In genomic region chr14:9600271-9600670, GRCm38 (mm10) we compare ENCODE assay signal across 27 mouse cellular contexts.
DNase-seq lines count a peak whose midpoint lies in the region; ATAC-seq and TF ChIP-seq lines count a peak whose summit lies in the region.
"Had no signal": no experiment of that assay in that cellular context is flagged by ENCODE, and none has a peak within 500 bp of the region (broad histone marks: within the 10 kb centered on the region; RNA-seq: fewer than 3 reads in every experiment).

No protein-coding gene starts in this region.

- H3K9ac ChIP-seq in forebrain, embryonic 12.5 days = no peak overlapping the region
- no peak overlapping the region for H3K9ac ChIP-seq in hindbrain, embryonic 16.5 days (ENCODE audit: low read depth, low read length)
- no peak overlapping the region for H3K9ac ChIP-seq in hindbrain, postnatal 0 days (replicated peaks; ENCODE audit: low read length)
- no peak overlapping the region for H3K9ac ChIP-seq in forebrain, embryonic 15.5 days (replicated peaks)
- H3K9ac ChIP-seq: heart, embryonic 13.5 days; hindbrain, embryonic 13.5 days had no signal

- DNase-seq in forebrain, embryonic 10.5 days (ENCODE audit: extremely low spot score, low spot score) = no peak
- DNase-seq in hindbrain, postnatal 0 days (ENCODE audit: low spot score) = no peak
- DNase-seq in brain, embryonic 14.5 days (ENCODE audit: low read depth) = peak; percentile 67
- DNase-seq in layer of hippocampus, adult 8-10 months (ENCODE audit: low spot score in 2 of 2) = no peak
- DNase-seq in adrenal gland, adult 18-20 months (ENCODE audit: low spot score in 2 of 2) = no peak
- DNase-seq: adrenal gland, postnatal 25 days; B cell, adult 2 months; cerebellum, adult 18-20 months; cerebellum, adult 9-10 months; cerebellum, postnatal 14 days; gastrocnemius, postnatal 25 days; heart, adult 2 months; heart, postnatal 14 days; heart, postnatal 4 days; kidney, adult 18-20 months; kidney, adult 9 months had no signal

- H3K27ac ChIP-seq in forebrain, embryonic 12.5 days = no peak overlapping the region
- no peak overlapping the region for H3K27ac ChIP-seq in forebrain, embryonic 10.5 days
- no peak overlapping the region for H3K27ac ChIP-seq in hindbrain, embryonic 16.5 days (ENCODE audit: low read depth, low read length)
- H3K27ac ChIP-seq in hindbrain, postnatal 0 days = no peak overlapping the region
- no peak overlapping the region for H3K27ac ChIP-seq in forebrain, embryonic 15.5 days (replicated peaks)
- H3K27ac ChIP-seq: heart, adult 2 months; heart, embryonic 10.5 days; heart, embryonic 13.5 days; hindbrain, embryonic 13.5 days had no signal

- H3K27me3 ChIP-seq in forebrain, embryonic 12.5 days = peaks cover 42% of the 10 kb centered on the region
- H3K27me3 ChIP-seq in forebrain, embryonic 10.5 days (ENCODE audit: poor library complexity, severe bottlenecking) = peaks cover 53% of the 10 kb centered on the region
- H3K27me3 ChIP-seq in hindbrain, embryonic 16.5 days (replicated peaks; ENCODE audit: control insufficient read depth, insufficient read depth, low read length) = no peaks in the 10 kb centered on the region
- no peaks in the 10 kb centered on the region for H3K27me3 ChIP-seq in hindbrain, postnatal 0 days (ENCODE audit: insufficient read depth, low read length)
- H3K27me3 ChIP-seq in forebrain, embryonic 15.5 days = no peaks in the 10 kb centered on the region
- H3K27me3 ChIP-seq: CH12.LX; heart, embryonic 13.5 days; hindbrain, embryonic 13.5 days; Patski had no signal

- H3K4me2 ChIP-seq in forebrain, embryonic 12.5 days = no peak overlapping the region
- H3K4me2 ChIP-seq in hindbrain, embryonic 16.5 days (ENCODE audit: low read length) = no peak overlapping the region
- no peak overlapping the region for H3K4me2 ChIP-seq in hindbrain, postnatal 0 days (ENCODE audit: low read depth, low read length)
- H3K4me2 ChIP-seq in forebrain, embryonic 15.5 days (replicated peaks) = no peak overlapping the region
- H3K4me2 ChIP-seq: heart, embryonic 13.5 days; hindbrain, embryonic 13.5 days had no signal

- no peak for TF ChIP-seq POLR2A in brain, embryonic 14.5 days (IDR thresholded peaks at IDR 0.05; ENCODE audit: borderline replicate concordance, extremely low read depth, insufficient read depth, insufficient read length, poor library complexity, severe bottlenecking)

- no peak for TF ChIP-seq CTCF in hindbrain, postnatal 0 days (IDR thresholded peaks at IDR 0.05; ENCODE audit: low read depth)
- TF ChIP-seq CTCF in brain, embryonic 14.5 days (IDR thresholded peaks at IDR 0.05; ENCODE audit: borderline replicate concordance, extremely low read depth, insufficient read depth, insufficient read length) = no peak

- ATAC-seq in forebrain, embryonic 12.5 days (ENCODE audit: low FRiP score) = peak; percentile 66; the same call in 1 of the 2 replicates
- peak; percentile 63 for ATAC-seq in hindbrain, embryonic 16.5 days
- ATAC-seq in hindbrain, postnatal 0 days = no peak
- peak; percentile 55; the same call in 1 of the 2 replicates for ATAC-seq in forebrain, embryonic 15.5 days (replicated peaks)
- ATAC-seq: inflammation-experienced regulatory T-cells, adult 6 months; intestine, embryonic 16.5 days; Patski had no signal

- no peaks in the 10 kb centered on the region for H3K9me3 ChIP-seq in forebrain, embryonic 12.5 days
- no peaks in the 10 kb centered on the region for H3K9me3 ChIP-seq in forebrain, embryonic 10.5 days
- H3K9me3 ChIP-seq in hindbrain, embryonic 16.5 days (ENCODE audit: control insufficient read depth, low read length) = no peaks in the 10 kb centered on the region
- H3K9me3 ChIP-seq in hindbrain, postnatal 0 days (ENCODE audit: low read length) = no peaks in the 10 kb centered on the region
- no peaks in the 10 kb centered on the region for H3K9me3 ChIP-seq in forebrain, embryonic 15.5 days
- H3K9me3 ChIP-seq: G1E; heart, embryonic 10.5 days; heart, embryonic 13.5 days; hindbrain, embryonic 13.5 days had no signal

- H3K36me3 ChIP-seq in forebrain, embryonic 12.5 days (replicated peaks) = no peaks in the 10 kb centered on the region
- H3K36me3 ChIP-seq in forebrain, embryonic 10.5 days (replicated peaks) = no peaks in the 10 kb centered on the region
- H3K36me3 ChIP-seq in hindbrain, embryonic 16.5 days (ENCODE audit: control insufficient read depth, insufficient read depth, low read length) = no peaks in the 10 kb centered on the region
- H3K36me3 ChIP-seq in hindbrain, postnatal 0 days (ENCODE audit: insufficient read depth, low read length) = no peaks in the 10 kb centered on the region
- no peaks in the 10 kb centered on the region for H3K36me3 ChIP-seq in forebrain, embryonic 15.5 days
- H3K36me3 ChIP-seq: G1E; heart, embryonic 10.5 days; heart, embryonic 13.5 days; hindbrain, embryonic 13.5 days had no signal

- no peak overlapping the region for H3K4me3 ChIP-seq in forebrain, embryonic 12.5 days (replicated peaks)
- H3K4me3 ChIP-seq in forebrain, embryonic 10.5 days = no peak overlapping the region
- no peak overlapping the region for H3K4me3 ChIP-seq in hindbrain, embryonic 16.5 days (ENCODE audit: low read length)
- no peak overlapping the region for H3K4me3 ChIP-seq in hindbrain, postnatal 0 days (ENCODE audit: low read length)
- no peak overlapping the region for H3K4me3 ChIP-seq in forebrain, embryonic 15.5 days
- H3K4me3 ChIP-seq: heart, adult 2 months; heart, embryonic 10.5 days; heart, embryonic 13.5 days; hindbrain, embryonic 13.5 days had no signal

- peaks cover 9% of the 10 kb centered on the region for H3K4me1 ChIP-seq in forebrain, embryonic 12.5 days
- peaks cover 21% of the 10 kb centered on the region for H3K4me1 ChIP-seq in forebrain, embryonic 10.5 days
- H3K4me1 ChIP-seq in hindbrain, embryonic 16.5 days (ENCODE audit: control insufficient read depth, insufficient read depth, low read depth, low read length) = no peaks in the 10 kb centered on the region
- H3K4me1 ChIP-seq in hindbrain, postnatal 0 days (ENCODE audit: insufficient read depth, low read length) = 0 out of 2 replicates have a peak, but pooled peaks cover 3% of the 10 kb centered on the region
- H3K4me1 ChIP-seq in forebrain, embryonic 15.5 days = no peaks in the 10 kb centered on the region
- H3K4me1 ChIP-seq: heart, embryonic 10.5 days; heart, embryonic 13.5 days had no signal
